Mouse (Mus musculus): ENCODE measurements around the gene Atic.

Atic gene

GRCm38 (mm10) chr1:71556688-71557612 is at the start of gene Atic:
TSS of gene Atic (plus strand) at chr1:71557150.
- peak; percentile 73 for DNase-seq (ENCODE audit: low read depth, low spot score)

- DNase-seq (ENCODE audit: low read depth, low spot score): no peak
These were observed 49.7 kb upstream of the Atic start for GRCm38 (mm10) chr1:71507251-71507650.

GRCm38 (mm10) chr1:71515041-71515440 is 41.9 kb upstream of the Atic start:
- DNase-seq (ENCODE audit: low read depth, low spot score): no peak

DNA sequence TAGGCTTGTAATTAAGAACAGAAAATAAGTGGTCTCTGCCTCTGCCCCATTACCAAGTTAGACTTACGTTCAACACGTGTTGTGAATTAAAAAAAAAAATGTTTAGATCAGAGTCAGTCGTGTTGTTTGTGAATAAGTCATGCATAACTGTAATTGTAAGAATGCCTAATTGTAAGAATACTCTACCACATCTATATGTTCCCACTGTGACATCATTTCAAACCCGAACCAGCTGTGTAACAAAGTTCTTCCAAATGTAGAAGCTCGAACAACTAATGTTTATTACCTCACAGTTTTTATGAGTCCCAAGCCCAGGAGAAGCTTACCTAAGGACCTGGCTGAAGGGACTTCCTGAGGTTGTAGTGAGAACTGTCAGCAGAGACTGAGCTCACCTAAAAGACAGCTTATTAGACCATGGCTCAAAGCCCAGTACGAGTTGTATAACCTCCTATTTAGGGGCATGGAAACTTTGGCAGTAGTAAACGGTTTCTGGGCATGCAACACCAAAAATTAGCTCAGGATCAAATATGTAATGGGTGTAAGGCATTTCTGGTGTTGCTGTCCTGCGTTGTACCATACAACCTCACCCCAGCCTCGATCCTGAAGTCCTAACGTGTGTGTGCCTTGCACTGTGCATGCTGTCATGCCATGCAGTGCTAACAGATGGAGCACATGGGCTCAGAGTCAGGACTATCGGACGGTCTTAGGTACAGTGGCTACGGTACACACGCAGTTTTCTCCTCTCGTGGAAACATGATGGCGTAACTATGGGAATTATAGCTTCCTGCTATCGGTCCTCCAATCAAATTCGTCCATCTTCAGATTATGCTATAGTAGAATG is 27.9 kb upstream of the Atic start:
- DNase-seq (ENCODE audit: low read depth, low spot score): no peak

GRCm38 (mm10) chr1:71530779-71531178 is 26.2 kb upstream of the Atic start:
- no peak for DNase-seq (ENCODE audit: low read depth, low spot score)

DNA sequence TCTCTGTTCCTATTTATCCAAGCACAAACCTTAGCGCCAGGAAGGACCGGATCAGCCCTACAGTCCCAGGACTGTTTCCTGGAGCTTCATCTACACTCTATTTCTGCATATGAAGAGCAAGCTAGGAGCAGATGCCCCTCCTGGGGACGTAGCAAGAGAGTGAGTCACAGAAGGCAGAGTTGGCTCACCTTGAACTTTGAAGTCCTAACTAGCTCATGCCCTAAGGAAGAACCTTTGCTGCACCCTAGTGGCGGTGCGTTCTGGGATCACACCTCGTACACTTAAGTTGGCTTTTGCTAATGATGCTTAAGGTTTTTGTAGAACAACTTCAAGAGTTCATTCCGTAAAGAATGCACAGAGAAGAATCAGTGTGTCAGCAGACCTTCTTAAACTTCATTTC is 25.3 kb upstream of the Atic start:
- DNase-seq (ENCODE audit: low read depth, low spot score): peak; percentile 3

GRCm38 (mm10) chr1:71539641-71540040 is 17.3 kb upstream of the Atic start:
- DNase-seq (ENCODE audit: low read depth, low spot score): no peak

DNA sequence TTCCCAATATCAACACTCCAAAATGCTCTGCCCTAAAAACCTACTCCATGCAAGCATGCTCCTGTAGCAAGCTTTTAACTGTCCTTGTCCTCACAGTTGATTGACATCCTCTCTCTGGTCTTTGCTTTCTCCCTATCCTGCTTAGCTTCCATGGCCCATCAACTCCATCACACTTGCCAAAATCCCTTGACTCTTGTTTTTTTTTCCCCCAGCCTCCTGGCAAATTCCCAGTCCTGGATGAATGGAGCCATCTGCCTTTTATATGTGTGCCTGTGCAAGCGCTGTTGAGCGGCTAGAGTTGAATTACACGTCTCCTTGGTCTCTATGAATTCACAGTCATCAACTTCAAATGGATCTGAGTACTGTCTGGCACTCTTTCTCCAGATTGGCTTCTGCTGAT is 16.5 kb upstream of the Atic start:
- no peak for DNase-seq (ENCODE audit: low read depth, low spot score)

- no peak for DNase-seq (ENCODE audit: low read depth, low spot score)
These were observed 6.2 kb upstream of the Atic start for GRCm38 (mm10) chr1:71550626-71551195.

DNA sequence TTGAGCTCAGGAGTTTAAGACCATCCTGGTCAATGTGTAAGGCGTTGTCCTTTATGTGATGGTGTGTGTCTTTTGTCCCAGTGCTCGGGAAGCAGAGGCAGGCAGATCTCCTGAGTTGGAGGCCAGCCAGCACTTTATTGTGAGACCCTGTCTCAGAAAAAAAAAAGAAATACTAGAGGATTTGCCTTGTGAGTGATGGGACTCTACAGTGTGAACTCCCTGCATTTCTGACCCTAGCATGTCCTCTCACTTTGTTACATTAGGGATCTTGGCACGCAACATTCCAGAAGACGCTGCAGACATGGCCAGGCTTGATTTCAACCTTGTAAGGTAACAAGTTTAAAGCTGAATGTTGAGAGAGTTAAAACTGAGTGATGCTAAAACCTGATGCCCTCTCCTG is 3.7 kb downstream of the Atic start:
- no peak for DNase-seq (ENCODE audit: low read depth, low spot score)

DNA sequence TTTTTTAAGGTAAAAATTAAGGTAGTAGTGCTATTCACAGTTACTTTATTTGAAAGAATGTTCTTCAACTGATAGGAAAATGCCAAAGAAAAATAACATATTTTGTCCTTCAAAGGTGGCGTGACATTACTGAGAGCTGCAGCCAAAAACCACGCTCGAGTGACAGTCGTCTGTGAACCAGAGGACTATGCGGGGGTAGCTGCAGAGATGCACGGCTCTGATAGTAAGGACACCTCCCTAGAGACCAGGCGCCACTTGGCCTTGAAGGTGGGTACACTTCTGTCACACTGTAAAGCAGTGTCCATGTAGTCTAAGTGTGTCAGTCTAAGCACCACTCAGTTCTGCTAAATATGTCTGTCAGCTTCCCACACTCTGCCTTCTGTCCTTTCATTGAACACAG is 7.3 kb downstream of the Atic start:
- no peak for DNase-seq (ENCODE audit: low read depth, low spot score)

- DNase-seq (ENCODE audit: low read depth, low spot score): no peak
These were observed 11.1 kb downstream of the Atic start for GRCm38 (mm10) chr1:71567884-71568605.

DNA sequence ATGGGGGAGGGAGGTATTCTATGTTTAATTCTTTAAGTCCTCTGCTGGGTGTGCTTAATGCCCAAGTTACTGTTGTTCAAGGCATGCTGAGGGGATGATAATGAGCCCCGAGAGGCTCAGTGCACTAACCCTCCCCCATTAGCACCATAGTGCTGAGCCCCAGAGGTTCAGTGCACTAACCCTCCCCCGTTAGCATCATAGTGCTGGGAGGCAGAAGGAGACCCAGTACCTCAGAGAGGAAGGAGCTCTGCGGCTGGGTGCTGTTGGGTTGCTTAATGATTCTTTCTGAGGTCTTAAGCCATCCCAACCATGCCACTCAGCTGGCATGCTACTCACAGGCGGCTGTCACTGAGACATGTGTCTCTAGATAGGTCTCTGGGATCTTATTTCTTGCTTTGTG is 13.2 kb downstream of the Atic start:
- DNase-seq (ENCODE audit: low read depth, low spot score): no peak

DNA sequence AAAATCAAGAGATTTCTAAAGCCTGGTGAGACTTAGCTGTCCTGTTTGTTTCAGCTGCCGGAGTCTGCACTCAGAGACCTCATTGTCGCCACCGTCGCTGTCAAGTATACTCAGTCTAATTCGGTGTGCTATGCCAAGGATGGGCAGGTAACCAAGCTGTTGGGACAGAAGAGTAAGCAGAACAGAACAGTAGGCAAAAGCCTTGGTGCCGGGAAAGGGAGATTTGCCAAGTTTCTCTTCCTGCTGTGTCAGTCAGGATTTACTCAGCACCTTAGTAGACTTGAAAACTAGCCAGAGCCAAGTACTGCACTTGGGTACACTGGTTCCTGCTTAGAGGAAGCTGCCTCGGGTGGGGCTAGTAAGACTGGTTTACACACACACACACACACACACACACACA is 19.0 kb downstream of the Atic start:
- DNase-seq (ENCODE audit: low read depth, low spot score): no peak

GRCm38 (mm10) chr1:71576837-71577236 is 19.9 kb downstream of the Atic start:
- DNase-seq (ENCODE audit: low read depth, low spot score): no peak

GRCm38 (mm10) chr1:71579526-71579925 is 22.6 kb downstream of the Atic start:
- no peak for DNase-seq (ENCODE audit: low read depth, low spot score)

GRCm38 (mm10) chr1:71580408-71580807 is 23.5 kb downstream of the Atic start:
- DNase-seq (ENCODE audit: low read depth, low spot score): no peak

DNA sequence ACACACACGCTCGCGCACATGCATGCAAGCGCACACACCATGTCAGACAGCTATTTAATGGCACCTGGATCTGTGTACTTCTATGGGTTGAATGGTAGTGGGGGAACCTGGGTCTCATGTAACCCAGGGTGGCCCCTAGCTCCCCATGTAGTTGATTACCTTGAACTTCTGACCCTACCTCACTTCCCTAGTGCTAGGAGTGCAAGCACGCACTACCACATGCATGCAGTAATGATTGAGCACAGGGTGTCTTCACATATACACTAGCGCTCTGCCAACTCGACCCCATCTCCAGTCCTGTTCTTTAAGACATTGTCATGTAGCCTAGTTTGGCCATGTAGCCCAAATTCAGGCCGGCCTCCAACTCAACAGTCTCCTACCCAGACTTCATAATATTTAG is 26.4 kb downstream of the Atic start:
- no peak for DNase-seq (ENCODE audit: low read depth, low spot score)

DNA sequence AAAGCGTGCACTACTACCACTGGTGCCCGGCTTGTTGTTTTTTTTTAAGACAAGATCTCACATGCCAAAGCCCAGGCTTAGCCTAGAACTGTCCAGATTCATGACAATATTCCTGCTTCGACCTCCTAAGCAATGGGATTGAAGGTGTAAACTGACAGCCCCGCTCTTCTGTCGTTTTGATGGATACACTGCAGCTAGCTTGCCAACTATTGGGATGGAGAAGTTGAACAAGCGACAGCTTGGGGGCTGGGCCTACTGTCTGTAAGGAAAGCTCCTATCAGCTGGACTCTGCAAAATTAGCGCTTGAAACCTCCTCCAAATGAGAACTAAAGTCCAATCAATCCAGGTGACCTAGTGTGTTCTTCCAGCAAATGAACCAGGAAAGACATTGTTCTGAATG is 26.9 kb downstream of the Atic start:
- no peak for DNase-seq (ENCODE audit: low read depth, low spot score)

GRCm38 (mm10) chr1:71586658-71587057 is 29.7 kb downstream of the Atic start:
- no peak for DNase-seq (ENCODE audit: low read depth, low spot score)

DNA sequence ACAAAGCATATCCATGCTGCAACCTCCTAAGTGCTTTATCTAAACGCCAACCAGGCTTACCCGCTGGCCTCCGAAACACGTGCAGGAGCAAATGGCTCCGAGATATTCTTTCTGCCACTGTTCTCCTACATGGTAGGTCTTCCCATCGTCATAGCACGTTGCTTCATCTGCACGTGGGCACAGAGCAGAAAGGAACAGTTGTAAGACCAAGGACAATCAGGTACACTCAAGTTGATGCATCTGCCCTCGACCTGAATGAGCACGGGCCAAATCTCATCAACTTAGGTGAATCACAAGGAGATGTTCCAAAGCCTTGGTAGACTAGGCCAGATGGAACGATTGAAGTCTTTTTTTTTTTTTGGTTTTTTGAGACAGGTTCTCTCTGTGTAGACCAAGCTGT is 33.1 kb downstream of the Atic start:
- no peak for DNase-seq (ENCODE audit: low read depth, low spot score)

DNA sequence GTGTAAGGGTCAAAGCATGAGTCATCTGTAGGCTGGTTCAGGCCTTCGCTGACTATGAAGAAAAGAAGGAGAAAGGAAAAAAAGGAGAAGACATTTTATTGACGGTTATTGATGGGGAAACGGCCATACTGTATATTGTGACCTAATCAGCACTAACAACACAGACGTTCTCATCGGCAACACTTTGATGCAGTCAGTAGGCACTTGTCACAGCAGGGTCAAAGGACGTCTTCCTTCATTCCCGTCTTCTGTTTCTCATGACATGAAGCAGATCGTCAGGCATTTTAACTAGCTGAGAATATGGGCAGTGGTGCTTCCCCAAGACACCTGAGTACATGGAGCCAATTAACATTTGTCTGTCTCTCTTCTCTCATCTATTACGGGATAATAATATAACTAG is 36.2 kb downstream of the Atic start:
- DNase-seq (ENCODE audit: low read depth, low spot score): no peak
